Mouse (Mus musculus) mature B cell (primary cell): ENCODE measurements around the gene Pomc.

ENCODE experiments used
- in situ Hi-C: fragments of 300-500 bp; cut with MboI; formaldehyde crosslinking; loops from 2 replicates; pipeline ENCODE4 v1.14.3; 2019

Gene Pomc

GRCm38 (mm10) chr12:3954651-3955050 is at the start of gene Pomc:
TSS of gene Pomc (plus strand) at chr12:3954951.
- in situ Hi-C loops, result no loop called here

GRCm38 (mm10) chr12:3905436-3905835 is 49.3 kb upstream of the Pomc start:
- in situ Hi-C loops, result no loop called here

GRCm38 (mm10) chr12:3906308-3906707 is 48.4 kb upstream of the Pomc start:
- in situ Hi-C loops, result no loop called here

GRCm38 (mm10) chr12:3907008-3907407 is 47.7 kb upstream of the Pomc start:
- in situ Hi-C loops, result no loop called here

GRCm38 (mm10) chr12:3907418-3907817 is 47.3 kb upstream of the Pomc start:
- in situ Hi-C loops, result no loop called here

GRCm38 (mm10) chr12:3910466-3911093 is 44.2 kb upstream of the Pomc start:
- in situ Hi-C loops, result no loop called here

- in situ Hi-C loops, result no loop called here
Observed at GRCm38 (mm10) chr12:3911831-3912348, 42.9 kb upstream of the Pomc start.

- in situ Hi-C loops, result no loop called here
Observed at GRCm38 (mm10) chr12:3915852-3916251, 38.9 kb upstream of the Pomc start.

- in situ Hi-C loops, result no loop called here
Observed at GRCm38 (mm10) chr12:3917668-3918341, 36.9 kb upstream of the Pomc start.

- in situ Hi-C loops, result no loop called here
Observed at GRCm38 (mm10) chr12:3918577-3918976, 36.2 kb upstream of the Pomc start.

GRCm38 (mm10) chr12:3919423-3919822 is 35.3 kb upstream of the Pomc start:
- in situ Hi-C loops, result no loop called here

GRCm38 (mm10) chr12:3926127-3926526 is 28.6 kb upstream of the Pomc start:
- in situ Hi-C loops, result loop anchor here (25.0 kb wide), 1 partner anchor 611 kb away; no protein-coding TSS in a partner anchor

GRCm38 (mm10) chr12:3928841-3929240 is 25.9 kb upstream of the Pomc start:
- in situ Hi-C loops, result loop anchor here (25.0 kb wide), 1 partner anchor 608 kb away; no protein-coding TSS in a partner anchor

GRCm38 (mm10) chr12:3930090-3930865 is 24.5 kb upstream of the Pomc start:
- in situ Hi-C loops, result loop anchor here (25.0 kb wide), 1 partner anchor 607 kb away; no protein-coding TSS in a partner anchor

- in situ Hi-C loops, result loop anchor here (25.0 kb wide), 1 partner anchor 595 kb away; no protein-coding TSS in a partner anchor
Observed at GRCm38 (mm10) chr12:3942026-3942425, 12.7 kb upstream of the Pomc start.

- in situ Hi-C loops, result loop anchor here (25.0 kb wide), 1 partner anchor 593 kb away; no protein-coding TSS in a partner anchor
Observed at GRCm38 (mm10) chr12:3944454-3945073, 10.2 kb upstream of the Pomc start.

- in situ Hi-C loops, result loop anchor here (25.0 kb wide), 1 partner anchor 590 kb away; no protein-coding TSS in a partner anchor
Observed at GRCm38 (mm10) chr12:3947503-3947902, 7.2 kb upstream of the Pomc start.

- in situ Hi-C loops, result no loop called here
Observed at GRCm38 (mm10) chr12:3955371-3955770, 620 bp downstream of the Pomc start.

GRCm38 (mm10) chr12:3956351-3956750 is 1.6 kb downstream of the Pomc start:
- in situ Hi-C loops, result no loop called here

GRCm38 (mm10) chr12:3959791-3960543 is 5.2 kb downstream of the Pomc start:
- in situ Hi-C loops, result no loop called here

- in situ Hi-C loops, result no loop called here
Observed at GRCm38 (mm10) chr12:3960553-3960952, 5.8 kb downstream of the Pomc start.
